Mouse (Mus musculus): ENCODE data around the gene Bnipl.

GRCm38 (mm10) chr3:95218466-95219137 is 32.4 kb downstream of the Bnipl start:
- TF ChIP-seq CTCF (conservative IDR thresholded peaks at IDR 0.05; ENCODE audit: insufficient read depth, insufficient read length, low read depth, low read length) = no peak
- TF ChIP-seq POLR2A (IDR thresholded peaks at IDR 0.05; ENCODE audit: low read depth, low read length) = no peak

Data from kidney, adult 2 months (tissue).